Mouse (Mus musculus) embryonic facial prominence, embryonic 13.5 days (tissue): ENCODE measurements around the gene Prodh2. TPM values are rescaled to one million over a fixed set of nuclear protein-coding genes. Genes with fewer than 3 reads are reported as not detected.
A peak's percentile ranks its signal among the peaks of the same experiment; 100 is the strongest.

ENCODE experiments used
- ATAC-seq: fragments of 200-750 bp; cut with Nextera tagmentation; 2 replicates; pipeline ENCODE4 v1.8.0; 2017; ENCODE audit warnings: low read depth; ENCODE audit not compliant: insufficient number of reproducible peaks, insufficient read depth, low FRiP score, low TSS enrichment
- H3K27ac ChIP-seq: fragments of 300-500 bp; sonication (generic); 2 replicates; pipeline ENCODE4 v1.5.1; 2015; ENCODE audit warnings: moderate library complexity, mild to moderate bottlenecking, inconsistent platforms
- H3K27me3 ChIP-seq: fragments of 300-500 bp; sonication (generic); 2 replicates; pipeline ENCODE4 v1.6.1; 2015; ENCODE audit warnings: mild to moderate bottlenecking, inconsistent platforms
- H3K36me3 ChIP-seq: fragments of 300-500 bp; sonication (generic); 2 replicates; pipeline ENCODE4 v1.6.1; 2015; ENCODE audit warnings: mild to moderate bottlenecking, inconsistent platforms
- H3K4me1 ChIP-seq: fragments of 300-500 bp; sonication (generic); 2 replicates; pipeline ENCODE4 v1.6.1; 2015; ENCODE audit warnings: inconsistent platforms
- H3K4me2 ChIP-seq: fragments of 300-500 bp; sonication (generic); 2 replicates; pipeline ENCODE4 v1.6.1; 2015; ENCODE audit warnings: moderate library complexity, mild to moderate bottlenecking, inconsistent platforms
- H3K4me3 ChIP-seq: fragments of 300-500 bp; sonication (generic); 2 replicates; pipeline ENCODE4 v1.5.1; 2015; ENCODE audit warnings: mild to moderate bottlenecking, inconsistent platforms
- H3K9ac ChIP-seq: fragments of 300-500 bp; sonication (generic); 2 replicates; pipeline ENCODE4 v1.6.1; 2015; ENCODE audit warnings: mild to moderate bottlenecking, inconsistent platforms
- H3K9me3 ChIP-seq: fragments of 300-500 bp; sonication (generic); 2 replicates; pipeline ENCODE4 v1.6.1; 2016; ENCODE audit warnings: inconsistent platforms
- WGBS: fragments of 180-500 bp; shearing (Covaris S2); methylation state at CpG from one replicate; pipeline ENCODE4 v1.1.7; 2015; ENCODE audit warnings: mixed read lengths; 5-methylcytosine and 5-hydroxymethylcytosine counted together
- polyA plus RNA-seq: library from polyadenylated mRNA; unstranded; fragments of >200 nt; fragmentation: Nextera tagmentation; extraction: Ambion mirVana; gene quantifications from 2 replicates; pipeline ENCODE4 v1.2.1, GENCODE M21; 2015

Gene Prodh2
- 0.73 TPM in 1 of 2 replicates, not detected in the other for polyA plus RNA-seq

- ATAC-seq = no peak
Observed at GRCm38 (mm10) chr7:30493401-30493931, at the start of gene Prodh2. Gene Prodh2, plus strand, starts transcription at chr7:30493622.

GRCm38 (mm10) chr7:30443696-30444095 lies 49.7 kb upstream of the Prodh2 start:
- peak overlapping the region; percentile 78 for H3K4me2 ChIP-seq
- no peak overlapping the region for H3K9ac ChIP-seq
- H3K4me3 ChIP-seq = peak overlapping the region; percentile 71
- H3K27ac ChIP-seq = no peak overlapping the region
- ATAC-seq = no peak
- H3K27me3 ChIP-seq = peaks cover 9% of the 10 kb centered on the region; the same call in 1 of the 2 replicates
- H3K4me1 ChIP-seq = peaks cover 14% of the 10 kb centered on the region
- 22% methylated on average over 9 of the region's 9 CpGs for WGBS
- H3K9me3 ChIP-seq = no peaks in the 10 kb centered on the region
- peaks cover 31% of the 10 kb centered on the region for H3K36me3 ChIP-seq

More at GRCm38 (mm10) chr7:30493401-30493931, at the start of gene Prodh2:
- Histone ChIP-seq H3K27ac (no peak within 1 kb of the TSS), H3K4me2 (no peak within 1 kb of the TSS), H3K27me3 (peaks cover 14% of the 10 kb centered on the region), H3K9ac (no peak within 1 kb of the TSS), H3K36me3 (no peaks in the 10 kb centered on the region), H3K4me3 (no peak within 1 kb of the TSS), H3K9me3 (no peaks in the 10 kb centered on the region), H3K4me1 (0 out of 2 replicates have a peak, but pooled peaks cover 3% of the 10 kb centered on the region)
- 63% methylated on average over 11 of the region's 11 CpGs for WGBS

- ATAC-seq = no peak
Observed at GRCm38 (mm10) chr7:30444154-30444970, 49.1 kb upstream of the Prodh2 start.

GRCm38 (mm10) chr7:30444971-30445751 lies 48.3 kb upstream of the Prodh2 start, which contains the start of gene Aplp1:
Gene Aplp1, minus strand, starts transcription at chr7:30445535.
- H3K4me1 ChIP-seq = peaks cover 14% of the 10 kb centered on the region
- H3K4me2 ChIP-seq = peak within 1 kb of the TSS; percentile 78
- H3K9ac ChIP-seq = peak within 1 kb of the TSS; percentile 84
- ATAC-seq = no peak
- H3K9me3 ChIP-seq = no peaks in the 10 kb centered on the region
- WGBS = 1% methylated on average over 50 of the region's 72 CpGs
- peak within 1 kb of the TSS; percentile 71 for H3K4me3 ChIP-seq
- H3K27ac ChIP-seq = peak within 1 kb of the TSS; percentile 71
- peaks cover 17% of the 10 kb centered on the region for H3K27me3 ChIP-seq
- peaks cover 22% of the 10 kb centered on the region for H3K36me3 ChIP-seq

More at GRCm38 (mm10) chr7:30444154-30444970, 49.1 kb upstream of the Prodh2 start:
- under 1% methylated on average over 37 of the region's 38 CpGs for WGBS
- H3K9me3 ChIP-seq = no peaks in the 10 kb centered on the region
- H3K9ac ChIP-seq = peak overlapping the region; percentile 84
- H3K27me3 ChIP-seq = peaks cover 9% of the 10 kb centered on the region; the same call in 1 of the 2 replicates
- H3K36me3 ChIP-seq = peaks cover 30% of the 10 kb centered on the region
- peak overlapping the region; percentile 71 for H3K4me3 ChIP-seq
- peaks cover 14% of the 10 kb centered on the region for H3K4me1 ChIP-seq
- peak overlapping the region; percentile 78 for H3K4me2 ChIP-seq
- peak overlapping the region; percentile 71 for H3K27ac ChIP-seq

GRCm38 (mm10) chr7:30450241-30450640 lies 43.2 kb upstream of the Prodh2 start:
- H3K4me3 ChIP-seq = no peak overlapping the region
- H3K4me1 ChIP-seq = peaks cover 10% of the 10 kb centered on the region
- WGBS = 69% methylated on average over 7 of the region's 7 CpGs
- no peak overlapping the region for H3K9ac ChIP-seq
- H3K36me3 ChIP-seq = no peaks in the 10 kb centered on the region
- peaks cover 63% of the 10 kb centered on the region for H3K27me3 ChIP-seq
- H3K9me3 ChIP-seq = no peaks in the 10 kb centered on the region
- no peak overlapping the region for H3K4me2 ChIP-seq
- no peak for ATAC-seq
- H3K27ac ChIP-seq = no peak overlapping the region

- Histone ChIP-seq H3K4me2 (no peak overlapping the region), H3K9ac (no peak overlapping the region), H3K36me3 (no peaks in the 10 kb centered on the region), H3K4me1 (peaks cover 23% of the 10 kb centered on the region), H3K27me3 (peaks cover 88% of the 10 kb centered on the region), H3K9me3 (no peaks in the 10 kb centered on the region), H3K27ac (no peak overlapping the region), H3K4me3 (no peak overlapping the region)
- WGBS = 11% methylated on average over 25 of the region's 25 CpGs
- no peak for ATAC-seq
Observed at GRCm38 (mm10) chr7:30453327-30453726, 40.1 kb upstream of the Prodh2 start.

- Histone ChIP-seq H3K27ac (no peak overlapping the region), H3K9me3 (no peaks in the 10 kb centered on the region), H3K36me3 (no peaks in the 10 kb centered on the region), H3K27me3 (peaks cover 92% of the 10 kb centered on the region), H3K4me1 (peaks cover 23% of the 10 kb centered on the region), H3K9ac (no peak overlapping the region), H3K4me2 (no peak overlapping the region), H3K4me3 (peak overlapping the region; percentile 16; the same call in 1 of the 2 replicates)
- ATAC-seq = no peak
- WGBS = 1% methylated on average over 25 of the region's 25 CpGs
Observed at GRCm38 (mm10) chr7:30453766-30454165, 39.7 kb upstream of the Prodh2 start.

- Histone ChIP-seq H3K4me1 (peaks cover 23% of the 10 kb centered on the region), H3K9ac (no peak overlapping the region), H3K27me3 (peaks cover 97% of the 10 kb centered on the region), H3K9me3 (no peaks in the 10 kb centered on the region), H3K27ac (no peak overlapping the region), H3K4me2 (no peak overlapping the region), H3K4me3 (0 out of 2 replicates have a peak overlapping the region, but pooled peaks have one; percentile 16), H3K36me3 (no peaks in the 10 kb centered on the region)
- no peak for ATAC-seq
- 6% methylated on average over 6 of the region's 6 CpGs for WGBS
Observed at GRCm38 (mm10) chr7:30454259-30454658, 39.2 kb upstream of the Prodh2 start.

- no peak overlapping the region for H3K27ac ChIP-seq
- H3K36me3 ChIP-seq = no peaks in the 10 kb centered on the region
- no peaks in the 10 kb centered on the region for H3K9me3 ChIP-seq
- H3K4me2 ChIP-seq = peak overlapping the region; percentile 45
- H3K4me1 ChIP-seq = peaks cover 23% of the 10 kb centered on the region
- peak overlapping the region; percentile 37; the same call in 1 of the 2 replicates for H3K9ac ChIP-seq
- H3K4me3 ChIP-seq = peak overlapping the region; percentile 23; the same call in 1 of the 2 replicates
- peaks cover 99% of the 10 kb centered on the region for H3K27me3 ChIP-seq
- no peak for ATAC-seq
- under 1% methylated on average over 9 of the region's 9 CpGs for WGBS
Observed at GRCm38 (mm10) chr7:30456487-30456886, 36.9 kb upstream of the Prodh2 start.

GRCm38 (mm10) chr7:30456911-30457628 lies 36.4 kb upstream of the Prodh2 start:
- WGBS = under 1% methylated on average over 31 of the region's 31 CpGs

More at GRCm38 (mm10) chr7:30456911-30457628, 36.4 kb upstream of the Prodh2 start:
- Histone ChIP-seq H3K27ac (no peak overlapping the region), H3K9ac (peak overlapping the region; percentile 37; the same call in 1 of the 2 replicates), H3K4me2 (peak overlapping the region; percentile 45), H3K4me3 (peak overlapping the region; percentile 23; the same call in 1 of the 2 replicates), H3K27me3 (peaks cover 99% of the 10 kb centered on the region), H3K36me3 (no peaks in the 10 kb centered on the region), H3K9me3 (no peaks in the 10 kb centered on the region), H3K4me1 (peaks cover 23% of the 10 kb centered on the region)
- ATAC-seq = no peak
